8 mouse cellular contexts compared by ENCODE assay signal in the genomic region with DNA sequence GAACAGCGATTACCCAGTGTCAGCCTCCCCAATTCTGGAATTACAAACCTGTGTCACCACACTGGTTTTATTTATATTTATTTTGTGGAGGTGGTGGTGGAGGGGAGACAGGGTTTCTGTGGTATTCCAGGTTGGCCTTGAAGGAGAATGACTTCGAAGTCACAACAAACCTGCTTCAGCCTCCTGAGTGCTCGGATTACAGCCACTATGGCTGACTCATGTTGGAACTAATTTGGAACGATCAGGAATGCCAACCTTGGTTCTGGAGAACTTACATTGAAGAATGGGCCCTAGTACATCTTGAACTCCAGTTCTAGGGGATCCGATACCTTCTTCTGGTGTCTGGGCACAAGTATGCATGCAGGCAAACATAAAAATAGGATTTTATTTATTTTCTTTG. TPM values are rescaled to one million over a fixed set of nuclear protein-coding genes. Genes with fewer than 3 reads are reported as not detected.
DNase-seq lines count a peak whose midpoint lies in the region; ATAC-seq and TF ChIP-seq lines count a peak whose summit lies in the region.

No protein-coding gene starts in this region.

- no peak for TF ChIP-seq POLR2A in lung, adult 2 months (IDR thresholded peaks at IDR 0.05; ENCODE audit: borderline replicate concordance, extremely low read depth, low read depth, low read length)

- no peaks in the 10 kb centered on the region for H3K36me3 ChIP-seq in limb, embryonic 13.5 days
- no peaks in the 10 kb centered on the region for H3K36me3 ChIP-seq in stomach, postnatal 0 days (ENCODE audit: control insufficient read depth, insufficient read depth, low read length)

- peak; percentile 19 for DNase-seq in adrenal gland, adult 2 months
- no peak for DNase-seq in adrenal gland, adult 18-20 months (ENCODE audit: low spot score in 2 of 2)
- DNase-seq in lung, postnatal 36 days, result peak; percentile 3
- no peak for DNase-seq in lung, adult 2 months
- DNase-seq in stomach, postnatal 0 days (ENCODE audit: low spot score), result no peak
- no peak for DNase-seq in cerebellum, adult 11 months

- 58% methylated on average over 5 of the region's 5 CpGs for WGBS in lung, adult 2 months
- WGBS in limb, embryonic 13.5 days, result 64% methylated on average over 5 of the region's 5 CpGs
- 60% methylated on average over 5 of the region's 5 CpGs for WGBS in stomach, postnatal 0 days

- no peaks in the 10 kb centered on the region for H3K9me3 ChIP-seq in limb, embryonic 13.5 days
- H3K9me3 ChIP-seq in stomach, postnatal 0 days (ENCODE audit: control insufficient read depth, low read length), result no peaks in the 10 kb centered on the region

- no peak for TF ChIP-seq CTCF in lung, adult 2 months (IDR thresholded peaks at IDR 0.05; ENCODE audit: insufficient read depth, low read length)
- no peak for TF ChIP-seq CTCF in stomach, postnatal 0 days (IDR thresholded peaks at IDR 0.05; ENCODE audit: low read depth)

- H3K4me2 ChIP-seq in limb, embryonic 13.5 days (replicated peaks), result peak overlapping the region; percentile 85
- H3K4me2 ChIP-seq in stomach, postnatal 0 days (replicated peaks; ENCODE audit: low read depth), result peak overlapping the region; percentile 74

- no peak for ATAC-seq in limb, embryonic 13.5 days (ENCODE audit: low FRiP score, low read depth)
- ATAC-seq in stomach, postnatal 0 days (ENCODE audit: low FRiP score, low TSS enrichment), result no peak
- no peak for ATAC-seq in megakaryocyte-erythroid progenitor cell, adult 5-6 weeks (replicated peaks; ENCODE audit: low FRiP score, low TSS enrichment, poor library complexity, severe bottlenecking)

- no peaks in the 10 kb centered on the region for H3K27me3 ChIP-seq in limb, embryonic 13.5 days
- no peaks in the 10 kb centered on the region for H3K27me3 ChIP-seq in stomach, postnatal 0 days (ENCODE audit: control insufficient read depth, insufficient read depth, low read length)

- H3K27ac ChIP-seq in limb, embryonic 13.5 days, result no peak overlapping the region
- H3K27ac ChIP-seq in stomach, postnatal 0 days (replicated peaks), result peak overlapping the region; percentile 88

- H3K4me3 ChIP-seq in lung, adult 2 months (replicated peaks; ENCODE audit: extremely low read depth, low read depth, low read length), result no peak overlapping the region
- H3K4me3 ChIP-seq in limb, embryonic 13.5 days, result peak overlapping the region; percentile 99
- peak overlapping the region; percentile 97 for H3K4me3 ChIP-seq in stomach, postnatal 0 days (ENCODE audit: low read depth, low read length)

- H3K9ac ChIP-seq in limb, embryonic 13.5 days, result no peak overlapping the region; the same call in 1 of the 2 replicates
- no peak overlapping the region for H3K9ac ChIP-seq in stomach, postnatal 0 days (ENCODE audit: low read length)

- TF ChIP-seq EP300 in stomach, postnatal 0 days (optimal IDR thresholded peaks at IDR 0.05), result no peak

- peaks cover 9% of the 10 kb centered on the region for H3K4me1 ChIP-seq in lung, adult 2 months (ENCODE audit: control insufficient read depth, insufficient read depth, low read length)
- H3K4me1 ChIP-seq in limb, embryonic 13.5 days, result peaks cover 22% of the 10 kb centered on the region
- no peaks in the 10 kb centered on the region for H3K4me1 ChIP-seq in stomach, postnatal 0 days (replicated peaks; ENCODE audit: control insufficient read depth, insufficient read depth)

RNA-seq across cellular contexts. Expression of a gene that starts 2.1 kb away (rescaled TPM):
- total RNA-seq in adrenal gland, adult 2 months (2021), result 100 to 1,000 TPM; 161 to 170 TPM
- polyA plus RNA-seq in adrenal gland, adult 2 months (2012; rRNA removed), result 56.8 and 70.6 TPM in 2 replicates
- 100 to 1,000 TPM; 173 to 246 TPM for total RNA-seq in adrenal gland, adult 18-20 months (2021)
- polyA plus RNA-seq in lung, adult 2 months (2012; rRNA removed), result 27.0 and 34.5 TPM in 2 replicates
- polyA plus RNA-seq in limb, embryonic 13.5 days (2015; fragmentation: Nextera tagmentation; extraction: Ambion mirVana), result 16.0 and 16.9 TPM in 2 replicates
- 11.0 and 11.1 TPM in 2 replicates for polyA plus RNA-seq in stomach, postnatal 0 days (2015; fragmentation: Nextera tagmentation; extraction: Ambion mirVana)
- total RNA-seq in megakaryocyte-erythroid progenitor cell, adult 5-6 weeks (2014; fragmentation: Nextera tagmentation), result 91.9 and 121 TPM in 2 replicates
- total RNA-seq in megakaryocyte-erythroid progenitor cell, adult 5-6 weeks (2017), result 42.4 and 44.0 TPM in 2 replicates

RNA-seq across cellular contexts. Expression of a gene that starts 32.0 kb away (rescaled TPM):
- 10 to 100 TPM; 86.6 to 88.5 TPM for total RNA-seq in adrenal gland, adult 2 months (2021)
- polyA plus RNA-seq in adrenal gland, adult 2 months (2012; rRNA removed), result 44.0 and 63.8 TPM in 2 replicates
- total RNA-seq in adrenal gland, adult 18-20 months (2021), result 10 to 100 TPM; 67.1 to 80.5 TPM
- 32.3 and 32.6 TPM in 2 replicates for polyA plus RNA-seq in lung, adult 2 months (2012; rRNA removed)
- polyA plus RNA-seq in limb, embryonic 13.5 days (2015; fragmentation: Nextera tagmentation; extraction: Ambion mirVana), result 64.2 and 66.8 TPM in 2 replicates
- 111 and 117 TPM in 2 replicates for polyA plus RNA-seq in stomach, postnatal 0 days (2015; fragmentation: Nextera tagmentation; extraction: Ambion mirVana)
- total RNA-seq in megakaryocyte-erythroid progenitor cell, adult 5-6 weeks (2014; fragmentation: Nextera tagmentation), result 39.4 and 69.5 TPM in 2 replicates
- 80.5 and 87.5 TPM in 2 replicates for total RNA-seq in megakaryocyte-erythroid progenitor cell, adult 5-6 weeks (2017)

RNA-seq across cellular contexts. Expression of a gene that starts 32.1 kb away (rescaled TPM):
- 10 to 100 TPM; 16.7 to 20.7 TPM for total RNA-seq in adrenal gland, adult 2 months (2021)
- polyA plus RNA-seq in adrenal gland, adult 2 months (2012; rRNA removed), result 9.0 and 11.3 TPM in 2 replicates
- 10 to 100 TPM; 15.8 to 19.8 TPM for total RNA-seq in adrenal gland, adult 18-20 months (2021)
- 8.9 and 12.7 TPM in 2 replicates for polyA plus RNA-seq in lung, adult 2 months (2012; rRNA removed)
- polyA plus RNA-seq in limb, embryonic 13.5 days (2015; fragmentation: Nextera tagmentation; extraction: Ambion mirVana), result 53.8 and 55.2 TPM in 2 replicates
- 21.6 and 22.0 TPM in 2 replicates for polyA plus RNA-seq in stomach, postnatal 0 days (2015; fragmentation: Nextera tagmentation; extraction: Ambion mirVana)
- 61.6 and 87.7 TPM in 2 replicates for total RNA-seq in megakaryocyte-erythroid progenitor cell, adult 5-6 weeks (2014; fragmentation: Nextera tagmentation)
- total RNA-seq in megakaryocyte-erythroid progenitor cell, adult 5-6 weeks (2017), result 61.8 and 64.1 TPM in 2 replicates

RNA-seq across cellular contexts. Expression of a gene that starts 37.7 kb away (rescaled TPM):
- 10 to 100 TPM in 1 of 2 experiments, 1 to 10 TPM in 1; 4.4 to 12.1 TPM for total RNA-seq in adrenal gland, adult 2 months (2021)
- polyA plus RNA-seq in adrenal gland, adult 2 months (2012; rRNA removed), result 0.85 TPM in 1 of 2 replicates, not detected in the other
- total RNA-seq in adrenal gland, adult 18-20 months (2021), result 1 to 10 TPM; 5.8 to 6.5 TPM
- 2.2 and 3.2 TPM in 2 replicates for polyA plus RNA-seq in lung, adult 2 months (2012; rRNA removed)
- polyA plus RNA-seq in limb, embryonic 13.5 days (2015; fragmentation: Nextera tagmentation; extraction: Ambion mirVana), result 97.9 and 101 TPM in 2 replicates
- 39.6 and 43.3 TPM in 2 replicates for polyA plus RNA-seq in stomach, postnatal 0 days (2015; fragmentation: Nextera tagmentation; extraction: Ambion mirVana)
- total RNA-seq in megakaryocyte-erythroid progenitor cell, adult 5-6 weeks (2014; fragmentation: Nextera tagmentation), result 156 and 206 TPM in 2 replicates
- total RNA-seq in megakaryocyte-erythroid progenitor cell, adult 5-6 weeks (2017), result 222 and 297 TPM in 2 replicates

RNA-seq across cellular contexts. Expression of a gene that starts 45.6 kb away (rescaled TPM):
- 1 to 10 TPM in 1 of 2 experiments, under 1 TPM in 1; 0.29 to 1.7 TPM for total RNA-seq in adrenal gland, adult 2 months (2021)
- polyA plus RNA-seq in adrenal gland, adult 2 months (2012; rRNA removed), result 0.20 and 0.31 TPM in 2 replicates
- total RNA-seq in adrenal gland, adult 18-20 months (2021), result under 1 TPM; 0.51 to 0.66 TPM
- polyA plus RNA-seq in lung, adult 2 months (2012; rRNA removed), result 0.71 and 0.86 TPM in 2 replicates
- 0.06 and 0.08 TPM in 2 replicates for polyA plus RNA-seq in limb, embryonic 13.5 days (2015; fragmentation: Nextera tagmentation; extraction: Ambion mirVana)
- 0.19 and 0.58 TPM in 2 replicates for polyA plus RNA-seq in stomach, postnatal 0 days (2015; fragmentation: Nextera tagmentation; extraction: Ambion mirVana)
- total RNA-seq in megakaryocyte-erythroid progenitor cell, adult 5-6 weeks (2014; fragmentation: Nextera tagmentation), result not detected in 2 replicates
- 0.38 TPM in 1 of 2 replicates, not detected in the other for total RNA-seq in megakaryocyte-erythroid progenitor cell, adult 5-6 weeks (2017)

Comparison
In these comparisons a context has a peak if more than half of its experiments do, and no peak if none do; other contexts are left out.
1. DNase-seq: peak in adrenal gland, adult 2 months (single experiment) and lung, postnatal 36 days (single experiment); none in adrenal gland, adult 18-20 months (0 of 2), lung, adult 2 months (single experiment), stomach, postnatal 0 days (single experiment) and cerebellum, adult 11 months (single experiment).